Mouse (Mus musculus) spleen, adult 2 months (tissue): ENCODE measurements at regions not wholly inside any gene's neighbourhood (a gene's known extent, or its start where the extent isn't known, plus 50 kb on each side); places are given as distances from the start of the nearest gene placed in this dataset.

Experiments
- CTCF ChIP-seq: fragments of 200-500 bp; IDR thresholded peaks from 2 replicates; pipeline ENCODE4 v1.5.1; 2011; ENCODE audit warnings: mild to moderate bottlenecking, inconsistent platforms; ENCODE audit not compliant: insufficient read depth, insufficient read length, insufficient replicate concordance; ENCODE audit errors: extremely low read depth
- POLR2A ChIP-seq: fragments of 200-500 bp; IDR thresholded peaks from 2 replicates; pipeline ENCODE4 v1.6.1; 2011; ENCODE audit warnings: low read depth, low read length, inconsistent platforms

DNA sequence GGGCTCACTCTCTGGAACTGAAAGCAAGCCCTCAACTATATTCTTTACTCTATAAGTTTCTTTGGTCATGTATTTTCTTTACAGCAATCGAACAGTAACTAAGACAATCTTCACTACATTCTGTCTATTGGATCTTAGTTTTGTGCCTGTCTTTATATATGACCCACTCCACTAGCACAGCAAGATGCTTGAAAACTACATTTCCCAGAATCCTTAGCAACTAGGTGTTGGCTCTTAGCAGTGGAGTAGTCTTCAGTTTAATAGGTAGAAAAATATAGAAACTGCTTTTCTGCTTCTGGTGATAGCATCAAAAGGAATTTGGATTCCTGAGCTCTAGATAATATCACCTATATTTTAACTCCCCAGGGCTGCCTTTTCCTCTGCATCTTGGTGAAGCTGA, 245.9 kb upstream of the Xylt1 start:
- TF ChIP-seq CTCF (no peak), POLR2A (no peak)
